Mouse (Mus musculus): ENCODE measurements at regions not wholly inside any gene's neighbourhood (a gene's known extent, or its start where the extent isn't known, plus 50 kb on each side); places are given as distances from the start of the nearest gene placed in this dataset.
"Not testable (repeated sequence)": the region's sequence is repeated elsewhere in the genome, so short reads cannot be mapped to it uniquely, and the experiment has no call there.

- no peak for DNase-seq
Observed at GRCm38 (mm10) chr10:11515144-11515543, 171.9 kb downstream of the Epm2a start.

- DNase-seq: no peak
Observed at GRCm38 (mm10) chr10:11517122-11517521, 173.9 kb downstream of the Epm2a start.

- no peak for DNase-seq
Observed at GRCm38 (mm10) chr10:11531343-11531742, 188.1 kb downstream of the Epm2a start.

GRCm38 (mm10) chr10:11555376-11555775 lies 212.2 kb downstream of the Epm2a start:
- not testable (repeated sequence) for DNase-seq

- DNase-seq: no peak
Observed at GRCm38 (mm10) chr10:11570523-11571055, 227.4 kb downstream of the Epm2a start.

GRCm38 (mm10) chr10:11608451-11608850 lies 265.2 kb downstream of the Epm2a start:
- no peak for DNase-seq

- DNase-seq: not testable (repeated sequence)
Observed at GRCm38 (mm10) chr10:11609092-11609491, 265.9 kb downstream of the Epm2a start.

- DNase-seq: no peak
Observed at GRCm38 (mm10) chr10:11648151-11648550, 304.9 kb downstream of the Epm2a start.

GRCm38 (mm10) chr10:11660056-11660770 lies 317.0 kb downstream of the Epm2a start:
- no peak for DNase-seq

- DNase-seq: no peak
Observed at GRCm38 (mm10) chr10:11661660-11662250, 318.6 kb downstream of the Epm2a start.

GRCm38 (mm10) chr10:11709742-11710141 lies 366.5 kb downstream of the Epm2a start:
- no peak for DNase-seq

- DNase-seq: no peak
Observed at GRCm38 (mm10) chr10:11724775-11725174, 381.6 kb downstream of the Epm2a start.

- DNase-seq: no peak
Observed at GRCm38 (mm10) chr10:11729536-11729935, 386.3 kb downstream of the Epm2a start.

GRCm38 (mm10) chr10:11739574-11740368 lies 396.6 kb downstream of the Epm2a start:
- no peak for DNase-seq

- DNase-seq: no peak
Observed at GRCm38 (mm10) chr10:11745587-11745986, 402.4 kb downstream of the Epm2a start.

GRCm38 (mm10) chr10:11746959-11747358 lies 403.8 kb downstream of the Epm2a start:
- no peak for DNase-seq

GRCm38 (mm10) chr10:11755105-11755730 lies 412.0 kb downstream of the Epm2a start:
- DNase-seq: no peak

- no peak for DNase-seq
Observed at GRCm38 (mm10) chr10:11777894-11778293, 434.7 kb downstream of the Epm2a start.

GRCm38 (mm10) chr10:11780302-11780701 lies 437.1 kb downstream of the Epm2a start:
- DNase-seq: no peak

- DNase-seq: no peak
Observed at GRCm38 (mm10) chr10:11787240-11787639, 444.0 kb downstream of the Epm2a start.

- DNase-seq: no peak
Observed at GRCm38 (mm10) chr10:11799510-11799909, 456.3 kb downstream of the Epm2a start.
